Mouse (Mus musculus) heart, embryonic 11.5 days (tissue): ENCODE data around the gene Prkce. TPM values are rescaled to one million over a fixed set of nuclear protein-coding genes. Genes with fewer than 3 reads are reported as not detected.

ENCODE experiments used
- ATAC-seq: fragments of 200-750 bp; cut with Nextera tagmentation; replicated peaks from 2 replicates; pipeline ENCODE4 v1.8.0; 2017; ENCODE audit warnings: moderate library complexity; ENCODE audit not compliant: insufficient number of reproducible peaks, low FRiP score, low TSS enrichment
- H3K27ac ChIP-seq: fragments of 300-500 bp; sonication (generic); 2 replicates; pipeline ENCODE4 v1.5.1; 2014; ENCODE audit warnings: mild to moderate bottlenecking, low read depth, low read length
- H3K27me3 ChIP-seq: fragments of 300-500 bp; sonication (generic); 2 replicates; pipeline ENCODE4 v1.6.1; 2014; ENCODE audit warnings: mild to moderate bottlenecking, low read length, mixed read lengths; ENCODE audit not compliant: control insufficient read depth, insufficient read depth
- H3K36me3 ChIP-seq: fragments of 300-500 bp; sonication (generic); 2 replicates; pipeline ENCODE4 v1.6.1; 2014; ENCODE audit warnings: mild to moderate bottlenecking, low read length, moderate library complexity, mixed read lengths; ENCODE audit not compliant: control insufficient read depth, insufficient read depth
- H3K4me1 ChIP-seq: fragments of 300-500 bp; sonication (generic); 2 replicates; pipeline ENCODE4 v1.6.1; 2014; ENCODE audit warnings: low read length; ENCODE audit not compliant: control insufficient read depth, insufficient read depth
- H3K4me2 ChIP-seq: fragments of 300-500 bp; sonication (generic); 2 replicates; pipeline ENCODE4 v1.6.1; 2014; ENCODE audit warnings: mild to moderate bottlenecking, moderate library complexity
- H3K4me3 ChIP-seq: fragments of 300-500 bp; sonication (generic); 2 replicates; pipeline ENCODE4 v1.5.1; 2014; ENCODE audit warnings: low read depth, low read length
- H3K9ac ChIP-seq: fragments of 300-500 bp; sonication (generic); 2 replicates; pipeline ENCODE4 v1.6.1; 2014; ENCODE audit warnings: mild to moderate bottlenecking, low read depth, low read length, moderate library complexity
- H3K9me3 ChIP-seq: fragments of 300-500 bp; sonication (generic); replicated peaks from 2 replicates; pipeline ENCODE4 v1.6.1; 2016; ENCODE audit warnings: low read length; ENCODE audit not compliant: control insufficient read depth
- WGBS: fragments of 180-500 bp; shearing (Covaris S2); extraction: QIAGEN DNeasy Blood & Tissue Kit; methylation state at CpG from one replicate; pipeline ENCODE4 v1.1.7; 2014; ENCODE audit not compliant: insufficient replicate concordance; 5-methylcytosine and 5-hydroxymethylcytosine counted together
- polyA plus RNA-seq: library from polyadenylated mRNA; unstranded; fragments of >200 nt; fragmentation: Nextera tagmentation; extraction: Ambion mirVana; gene quantifications from 2 replicates; pipeline ENCODE4 v1.2.1, GENCODE M21; 2014

Gene Prkce
- polyA plus RNA-seq, 1 experiment from 2014 or later: 12.8 TPM

DNA sequence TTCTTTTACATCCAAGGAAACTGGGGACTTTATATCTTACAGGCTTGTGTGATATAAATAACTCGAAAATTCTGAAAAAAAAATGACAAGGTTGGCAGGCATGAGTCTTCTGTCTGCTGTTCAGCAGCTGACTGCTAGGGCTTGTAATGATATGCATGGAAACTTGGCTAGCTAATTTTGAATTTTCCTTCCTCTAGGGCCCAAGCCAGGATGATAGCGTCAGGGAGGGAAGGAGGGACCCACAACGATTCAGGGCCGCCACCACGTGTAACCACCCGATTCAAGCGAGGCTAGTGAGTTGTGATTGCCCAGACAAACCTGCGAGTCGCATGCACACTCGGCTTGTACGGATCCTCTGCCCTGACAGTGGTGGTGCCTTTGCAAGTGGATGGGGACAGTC lies 266.2 kb downstream of the Prkce start:
- ATAC-seq: no peak
- Histone ChIP-seq H3K9me3 (no peaks in the 10 kb centered on the region), H3K4me1 (peaks cover 30% of the 10 kb centered on the region), H3K27me3 (no peaks in the 10 kb centered on the region), H3K4me3 (no peak overlapping the region), H3K4me2 (no peak overlapping the region), H3K27ac (no peak overlapping the region), H3K36me3 (no peaks in the 10 kb centered on the region), H3K9ac (no peak overlapping the region)
- 91% methylated on average over 11 of the region's 11 CpGs for WGBS

DNA sequence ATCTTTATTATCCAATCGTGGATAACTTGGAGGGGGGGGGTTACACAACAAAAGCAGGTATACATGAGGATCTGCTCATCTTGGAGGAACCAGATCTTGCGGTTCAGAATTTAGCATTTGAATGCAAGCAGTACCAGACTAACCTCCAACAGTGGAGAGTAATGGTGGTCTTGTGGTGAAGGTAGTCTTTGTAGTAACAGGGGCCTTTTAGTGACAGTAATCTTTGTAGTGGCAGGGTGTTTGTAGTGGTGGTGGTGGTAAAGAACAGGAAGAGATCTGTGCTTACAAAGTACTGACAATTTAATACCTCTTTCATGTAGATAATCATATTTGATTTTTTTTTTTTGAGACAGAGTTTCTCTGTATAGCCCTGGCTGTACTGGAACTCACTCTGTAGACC lies 267.2 kb downstream of the Prkce start:
- no peak for ATAC-seq
- H3K9ac ChIP-seq: no peak overlapping the region
- no peaks in the 10 kb centered on the region for H3K27me3 ChIP-seq
- H3K36me3 ChIP-seq: no peaks in the 10 kb centered on the region
- peaks cover 39% of the 10 kb centered on the region for H3K4me1 ChIP-seq
- H3K4me2 ChIP-seq: no peak overlapping the region
- H3K9me3 ChIP-seq: no peaks in the 10 kb centered on the region
- no peak overlapping the region for H3K27ac ChIP-seq
- 75% methylated on average over 2 of the region's 2 CpGs for WGBS
- H3K4me3 ChIP-seq: no peak overlapping the region

DNA sequence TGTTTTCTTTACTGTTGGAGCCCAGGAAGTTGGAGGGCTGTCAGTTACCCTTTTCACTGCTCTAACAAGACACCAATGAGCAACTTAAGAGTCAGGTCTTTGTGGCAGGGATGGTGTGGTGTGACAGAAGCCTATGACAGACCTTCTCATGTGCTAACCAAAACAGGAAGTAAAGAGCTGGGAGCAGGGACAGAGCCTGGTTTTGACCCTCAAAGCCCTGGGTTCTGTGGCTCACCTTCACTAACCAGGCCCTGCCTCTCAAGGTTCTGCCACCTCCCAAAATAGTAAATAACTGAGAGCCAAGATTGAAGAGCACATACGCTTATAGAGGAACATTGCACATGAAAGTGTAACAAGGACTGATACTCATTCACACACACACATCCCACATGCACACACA lies 268.0 kb downstream of the Prkce start:
- WGBS: 64% methylated on average over 1 of the region's 1 CpGs
- Histone ChIP-seq H3K9me3 (no peaks in the 10 kb centered on the region), H3K4me1 (peaks cover 39% of the 10 kb centered on the region), H3K27ac (peak overlapping the region; percentile 35; the same call in 1 of the 2 replicates), H3K36me3 (no peaks in the 10 kb centered on the region), H3K4me3 (no peak overlapping the region), H3K27me3 (no peaks in the 10 kb centered on the region), H3K9ac (no peak overlapping the region), H3K4me2 (no peak overlapping the region)
- ATAC-seq: no peak

DNA sequence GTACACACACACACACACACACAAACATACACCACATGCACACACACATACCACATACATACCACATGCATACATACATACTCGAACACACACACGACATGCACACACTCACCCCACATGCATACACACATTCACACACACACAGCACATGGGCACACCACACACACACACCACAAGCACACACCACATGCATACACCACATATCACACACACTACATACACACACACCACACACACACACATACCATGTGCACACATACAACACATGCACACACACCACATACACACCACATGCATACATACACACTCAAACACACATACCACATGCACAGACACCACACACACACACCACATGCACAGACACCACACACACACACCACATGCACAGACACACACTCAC lies 268.4 kb downstream of the Prkce start:
- no peak for ATAC-seq
- Histone ChIP-seq H3K4me1 (peaks cover 39% of the 10 kb centered on the region), H3K36me3 (no peaks in the 10 kb centered on the region), H3K27ac (no peak overlapping the region), H3K4me3 (no peak overlapping the region), H3K9ac (no peak overlapping the region), H3K4me2 (no peak overlapping the region), H3K9me3 (no peaks in the 10 kb centered on the region), H3K27me3 (no peaks in the 10 kb centered on the region)
- WGBS: 83% methylated on average over 2 of the region's 2 CpGs

DNA sequence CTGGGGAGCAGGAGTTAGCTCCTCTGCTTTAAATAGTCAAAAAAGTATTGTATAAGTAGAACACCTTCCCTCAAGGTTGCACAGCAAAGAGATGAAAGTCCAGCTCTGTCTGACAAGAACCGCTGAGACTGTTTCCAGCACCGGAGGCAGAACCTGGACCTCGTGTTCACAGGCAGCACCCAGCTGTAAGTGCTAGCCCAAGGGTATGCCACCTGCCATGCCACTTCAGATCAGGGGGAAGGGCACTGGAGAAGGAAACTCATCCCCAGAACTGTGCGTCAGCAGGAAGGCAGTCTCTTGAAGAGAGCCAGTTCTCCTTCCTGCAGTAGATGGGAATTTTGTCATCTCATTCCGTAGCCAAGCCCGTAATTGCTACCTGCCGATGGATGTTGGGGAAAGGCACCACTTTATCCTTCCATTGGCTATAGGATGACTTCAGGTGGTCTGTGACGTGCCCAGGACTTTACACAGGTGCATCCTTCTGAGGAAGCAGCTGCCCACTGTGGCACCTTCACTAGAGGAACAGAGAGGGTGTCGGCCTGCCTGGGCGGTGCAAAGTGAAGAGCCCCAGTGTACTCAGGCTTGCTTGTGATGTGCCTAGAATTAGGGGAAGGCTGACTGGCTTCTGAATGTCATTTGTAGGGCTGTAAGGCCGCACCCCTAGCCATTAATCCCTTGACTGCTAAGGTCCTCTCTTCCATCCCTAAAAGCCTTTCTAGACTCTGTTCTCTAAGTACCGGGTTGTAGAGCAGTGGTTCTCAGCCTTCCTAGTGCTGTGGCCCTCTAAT lies 269.2 kb downstream of the Prkce start:
- no peaks in the 10 kb centered on the region for H3K9me3 ChIP-seq
- no peak for ATAC-seq
- H3K36me3 ChIP-seq: no peaks in the 10 kb centered on the region
- no peak overlapping the region for H3K27ac ChIP-seq
- H3K27me3 ChIP-seq: no peaks in the 10 kb centered on the region
- no peak overlapping the region for H3K4me3 ChIP-seq
- H3K9ac ChIP-seq: no peak overlapping the region
- peaks cover 39% of the 10 kb centered on the region for H3K4me1 ChIP-seq
- H3K4me2 ChIP-seq: peak overlapping the region; percentile 46; the same call in 1 of the 2 replicates
- WGBS: 86% methylated on average over 12 of the region's 12 CpGs

DNA sequence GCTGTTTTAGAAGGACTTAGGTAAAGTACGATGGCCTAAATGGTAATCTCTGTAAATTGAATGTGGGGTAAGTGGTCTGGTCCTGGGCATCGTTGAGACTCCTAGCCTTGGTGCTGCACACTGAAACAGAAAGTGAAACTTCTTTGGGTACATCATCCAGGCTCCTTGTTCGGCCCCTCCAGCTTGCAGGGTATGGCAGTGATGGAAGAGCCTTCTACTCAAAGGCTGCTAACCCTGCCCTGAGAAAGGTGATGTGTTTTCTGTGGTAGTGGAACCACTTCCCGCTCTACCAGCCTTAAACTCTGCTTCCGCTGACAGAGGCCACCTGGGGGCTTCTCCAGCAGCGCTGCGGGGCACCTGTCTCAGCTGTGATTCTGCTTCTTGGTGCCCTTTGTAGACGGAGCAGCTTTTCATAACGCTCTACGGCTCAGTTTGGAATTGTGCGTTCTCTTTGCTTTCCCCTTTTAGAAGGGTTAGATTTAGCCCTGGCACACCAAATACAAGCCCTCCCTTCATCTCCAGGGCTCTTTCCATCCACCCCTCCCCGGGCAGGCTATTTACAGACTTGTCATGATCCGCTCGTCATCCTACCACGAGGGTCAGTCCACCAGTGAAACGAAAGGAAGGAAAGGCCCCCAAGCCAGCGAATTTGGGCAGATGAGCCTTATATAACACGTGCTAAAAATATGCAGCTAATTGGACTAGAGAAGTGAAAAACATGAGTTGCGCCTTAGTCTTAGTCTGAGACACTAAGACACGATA lies 270.1 kb downstream of the Prkce start:
- WGBS: 62% methylated on average over 20 of the region's 20 CpGs

DNA sequence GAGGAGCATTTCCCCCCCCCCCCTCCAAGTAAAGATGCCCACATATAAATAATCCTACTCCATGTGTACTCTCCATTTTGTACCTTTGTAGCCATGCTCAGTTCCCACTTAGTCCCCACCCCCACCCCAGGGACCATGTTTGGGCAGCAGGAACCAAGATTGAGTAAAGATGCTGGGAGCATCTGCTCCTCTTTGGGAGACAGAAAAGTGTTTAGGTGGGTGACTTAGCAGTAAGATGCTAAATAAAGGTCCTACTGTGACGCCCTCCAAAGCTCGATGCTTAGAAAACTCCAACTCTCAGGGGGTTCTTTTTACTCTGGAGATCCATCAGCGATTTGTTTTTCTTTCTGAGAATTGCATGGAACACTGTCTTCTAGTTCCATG lies 270.7 kb downstream of the Prkce start:
- no peak overlapping the region for H3K9ac ChIP-seq
- 72% methylated on average over 3 of the region's 3 CpGs for WGBS
- ATAC-seq: no peak
- H3K36me3 ChIP-seq: no peaks in the 10 kb centered on the region
- H3K27ac ChIP-seq: peak overlapping the region; percentile 46; the same call in 1 of the 2 replicates
- no peaks in the 10 kb centered on the region for H3K9me3 ChIP-seq
- no peak overlapping the region for H3K4me3 ChIP-seq
- H3K4me2 ChIP-seq: peak overlapping the region; percentile 46
- peaks cover 35% of the 10 kb centered on the region for H3K4me1 ChIP-seq
- H3K27me3 ChIP-seq: no peaks in the 10 kb centered on the region

More for the DNA sequence above, 270.1 kb downstream of the Prkce start:
- no peaks in the 10 kb centered on the region for H3K9me3 ChIP-seq
- no peaks in the 10 kb centered on the region for H3K27me3 ChIP-seq
- H3K4me2 ChIP-seq: peak overlapping the region; percentile 46
- H3K9ac ChIP-seq: no peak overlapping the region; the same call in 1 of the 2 replicates
- H3K27ac ChIP-seq: peak overlapping the region; percentile 57; the same call in 1 of the 2 replicates
- peaks cover 39% of the 10 kb centered on the region for H3K4me1 ChIP-seq
- H3K4me3 ChIP-seq: no peak overlapping the region; the same call in 1 of the 2 replicates
- H3K36me3 ChIP-seq: no peaks in the 10 kb centered on the region
- no peak for ATAC-seq

DNA sequence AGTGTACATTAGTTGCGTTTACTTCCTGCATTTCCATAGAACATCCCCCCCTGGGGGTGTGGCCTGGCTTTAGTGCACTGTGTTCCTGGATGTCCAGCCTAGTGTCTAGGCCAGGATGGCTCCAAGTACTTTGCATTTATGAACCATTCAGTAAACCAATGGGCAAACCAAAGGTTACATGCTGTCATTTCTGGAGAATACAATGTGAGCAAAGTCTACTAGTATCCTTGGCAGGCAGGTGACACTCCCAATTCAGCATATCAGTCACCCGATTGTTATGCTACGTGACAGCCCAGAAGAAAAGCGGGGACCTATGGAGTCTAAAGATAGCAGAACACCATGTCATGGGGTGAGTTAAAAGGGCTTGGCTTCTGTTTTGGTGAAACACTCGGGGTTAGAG lies 271.2 kb downstream of the Prkce start:
- Histone ChIP-seq H3K27ac (peak overlapping the region; percentile 46; the same call in 1 of the 2 replicates), H3K27me3 (no peaks in the 10 kb centered on the region), H3K4me1 (peaks cover 34% of the 10 kb centered on the region), H3K4me2 (no peak overlapping the region), H3K9ac (no peak overlapping the region), H3K36me3 (no peaks in the 10 kb centered on the region), H3K4me3 (no peak overlapping the region), H3K9me3 (no peaks in the 10 kb centered on the region)
- peak; percentile 41; the same call in 1 of the 2 replicates for ATAC-seq
- WGBS: 46% methylated on average over 5 of the region's 5 CpGs
